26 mouse cellular contexts compared by ENCODE assay signal in the genomic region with DNA sequence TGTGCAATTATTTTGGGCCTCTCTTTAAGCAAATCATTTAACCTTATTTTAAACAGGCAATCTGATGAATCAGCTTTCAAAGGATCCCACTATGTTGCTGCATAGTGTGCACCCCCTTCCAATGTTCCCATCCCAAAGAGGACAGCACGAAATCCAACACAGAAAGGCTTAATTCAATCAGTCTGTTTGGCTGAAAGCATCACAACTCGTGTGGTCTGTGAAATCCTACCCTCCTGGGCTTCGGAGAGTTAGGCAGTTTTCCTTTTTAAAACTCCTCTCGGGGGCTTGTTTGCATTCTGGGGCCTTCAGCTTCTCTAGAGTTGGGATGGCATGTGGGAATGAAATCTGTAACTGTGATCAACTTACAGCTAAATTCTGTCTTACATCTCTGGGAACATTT.
DNase-seq lines count a peak whose midpoint lies in the region; ATAC-seq lines count a peak whose summit lies in the region.
"Had no signal": no experiment of that assay in that cellular context is flagged by ENCODE, and none has a peak within 500 bp of the region (broad histone marks: within the 10 kb centered on the region; RNA-seq: fewer than 3 reads in every experiment).

No protein-coding gene starts in this region.

- no peak overlapping the region for H3K9ac ChIP-seq in limb, embryonic 15.5 days
- H3K9ac ChIP-seq in embryonic facial prominence, embryonic 12.5 days: no peak overlapping the region
- H3K9ac ChIP-seq in embryonic facial prominence, embryonic 13.5 days: no peak overlapping the region
- H3K9ac ChIP-seq: forebrain, embryonic 13.5 days; heart, embryonic 13.5 days; hindbrain, embryonic 14.5 days had no signal

- no peak overlapping the region for H3K4me2 ChIP-seq in limb, embryonic 15.5 days
- H3K4me2 ChIP-seq in embryonic facial prominence, embryonic 12.5 days (replicated peaks): no peak overlapping the region
- no peak overlapping the region for H3K4me2 ChIP-seq in embryonic facial prominence, embryonic 13.5 days
- H3K4me2 ChIP-seq: forebrain, embryonic 13.5 days; heart, embryonic 13.5 days; hindbrain, embryonic 14.5 days had no signal

- ATAC-seq in limb, embryonic 15.5 days (ENCODE audit: insufficient number of reproducible peaks, low FRiP score, low TSS enrichment, low read depth): no peak
- ATAC-seq in embryonic facial prominence, embryonic 12.5 days (ENCODE audit: insufficient number of reproducible peaks, insufficient read depth, low FRiP score, low TSS enrichment): 0 out of 2 replicates have a peak, but pooled peaks have one; percentile 29
- ATAC-seq in embryonic facial prominence, embryonic 13.5 days (ENCODE audit: insufficient number of reproducible peaks, insufficient read depth, low FRiP score, low TSS enrichment, low read depth): 0 out of 2 replicates have a peak, but pooled peaks have one; percentile 58
- ATAC-seq: CD4-positive, CD25-positive, alpha-beta regulatory T cell, adult 4 months; forebrain, embryonic 13.5 days; forebrain, embryonic 16.5 days; hindbrain, postnatal 0 days; inflammation-experienced regulatory T-cells, adult 6 months had no signal

- peaks cover 2% of the 10 kb centered on the region; the same call in 1 of the 2 replicates for H3K36me3 ChIP-seq in limb, embryonic 15.5 days
- no peaks in the 10 kb centered on the region for H3K36me3 ChIP-seq in limb, embryonic 10.5 days
- no peaks in the 10 kb centered on the region for H3K36me3 ChIP-seq in embryonic facial prominence, embryonic 12.5 days
- peaks cover 4% of the 10 kb centered on the region; the same call in 1 of the 2 replicates for H3K36me3 ChIP-seq in embryonic facial prominence, embryonic 13.5 days
- H3K36me3 ChIP-seq: forebrain, embryonic 10.5 days; heart, embryonic 10.5 days had no signal

- no peak for DNase-seq in limb, embryonic 10.5 days (ENCODE audit: low spot score)
- no peak for DNase-seq in cerebellum, postnatal 14 days
- no peak for DNase-seq in embryo, embryonic 10 days (ENCODE audit: low spot score)
- DNase-seq: adrenal gland, adult 2 months; adrenal gland, postnatal 14 days; cerebellum, adult 11 months; cerebellum, adult 2 months; cerebellum, adult 9-11 months; cerebellum, postnatal 36 days; gastrocnemius, postnatal 10 days; gastrocnemius, postnatal 36 days; heart, adult 2 months; heart, postnatal 14 days; heart, postnatal 4 days had no signal

- H3K27me3 ChIP-seq in limb, embryonic 15.5 days: no peaks in the 10 kb centered on the region
- H3K27me3 ChIP-seq in limb, embryonic 10.5 days (ENCODE audit: low read depth, poor library complexity, severe bottlenecking): no peaks in the 10 kb centered on the region
- H3K27me3 ChIP-seq in embryonic facial prominence, embryonic 12.5 days: no peaks in the 10 kb centered on the region
- no peaks in the 10 kb centered on the region for H3K27me3 ChIP-seq in embryonic facial prominence, embryonic 13.5 days
- H3K27me3 ChIP-seq: forebrain, embryonic 13.5 days; heart, embryonic 13.5 days had no signal

- H3K4me3 ChIP-seq in limb, embryonic 15.5 days: no peak overlapping the region
- no peak overlapping the region for H3K4me3 ChIP-seq in limb, embryonic 10.5 days
- no peak overlapping the region for H3K4me3 ChIP-seq in embryonic facial prominence, embryonic 12.5 days
- H3K4me3 ChIP-seq in embryonic facial prominence, embryonic 13.5 days: no peak overlapping the region
- H3K4me3 ChIP-seq: forebrain, embryonic 10.5 days; forebrain, embryonic 13.5 days; heart, adult 2 months; heart, embryonic 10.5 days; heart, embryonic 13.5 days had no signal

- H3K4me1 ChIP-seq in limb, embryonic 15.5 days: 0 out of 2 replicates have a peak, but pooled peaks cover 9% of the 10 kb centered on the region
- H3K4me1 ChIP-seq in limb, embryonic 10.5 days: peaks cover 17% of the 10 kb centered on the region; the same call in 1 of the 2 replicates
- H3K4me1 ChIP-seq in embryonic facial prominence, embryonic 12.5 days: peaks cover 37% of the 10 kb centered on the region
- H3K4me1 ChIP-seq in embryonic facial prominence, embryonic 13.5 days: peaks cover 81% of the 10 kb centered on the region

- WGBS in limb, embryonic 15.5 days: 32% methylated on average over 4 of the region's 4 CpGs
- WGBS in limb, embryonic 10.5 days: 53% methylated on average over 4 of the region's 4 CpGs
- WGBS in embryonic facial prominence, embryonic 12.5 days: 12% methylated on average over 4 of the region's 4 CpGs
- WGBS in embryonic facial prominence, embryonic 13.5 days: 11% methylated on average over 4 of the region's 4 CpGs

- peak overlapping the region; percentile 71 for H3K27ac ChIP-seq in limb, embryonic 15.5 days
- no peak overlapping the region for H3K27ac ChIP-seq in limb, embryonic 10.5 days
- H3K27ac ChIP-seq in embryonic facial prominence, embryonic 12.5 days: peak overlapping the region; percentile 73
- peak overlapping the region; percentile 85 for H3K27ac ChIP-seq in embryonic facial prominence, embryonic 13.5 days
- H3K27ac ChIP-seq: forebrain, embryonic 10.5 days; forebrain, embryonic 13.5 days; heart, adult 2 months; heart, embryonic 10.5 days; heart, embryonic 13.5 days; hindbrain, embryonic 14.5 days; hindbrain, postnatal 0 days had no signal

- no peaks in the 10 kb centered on the region for H3K9me3 ChIP-seq in limb, embryonic 15.5 days
- no peaks in the 10 kb centered on the region for H3K9me3 ChIP-seq in limb, embryonic 10.5 days (replicated peaks)
- no peaks in the 10 kb centered on the region for H3K9me3 ChIP-seq in embryonic facial prominence, embryonic 12.5 days
- H3K9me3 ChIP-seq in embryonic facial prominence, embryonic 13.5 days: no peaks in the 10 kb centered on the region
- H3K9me3 ChIP-seq: forebrain, embryonic 10.5 days; forebrain, embryonic 13.5 days; heart, embryonic 10.5 days; heart, embryonic 13.5 days had no signal
